Mouse (Mus musculus) forebrain, postnatal 0 days (tissue): Measurements from ENCODE around the gene Cln6. TPM values are rescaled to one million over a fixed set of nuclear protein-coding genes. Genes with fewer than 3 reads are reported as not detected.

ENCODE experiments used
- ATAC-seq: fragments of 200-750 bp; cut with Nextera tagmentation; 2 replicates; pipeline ENCODE4 v1.8.0; 2017; ENCODE audit warnings: mild to moderate bottlenecking, moderate library complexity
- DNase-seq: peaks from one replicate; pipeline ENCODE4 v3.0.0-alpha.2; 2015
- H3K27ac ChIP-seq: fragments of 300-500 bp; sonication (generic); 2 replicates; pipeline ENCODE4 v1.5.1; 2014; ENCODE audit warnings: low read depth, mild to moderate bottlenecking, antibody characterized with exemption, low read length, moderate library complexity, mixed read lengths
- H3K27me3 ChIP-seq: fragments of 300-500 bp; sonication (generic); 2 replicates; pipeline ENCODE4 v1.6.1; 2014; ENCODE audit warnings: mild to moderate bottlenecking, low read length, mixed read lengths; ENCODE audit not compliant: insufficient read depth
- H3K36me3 ChIP-seq: fragments of 300-500 bp; sonication (generic); 2 replicates; pipeline ENCODE4 v1.6.1; 2014; ENCODE audit warnings: mild to moderate bottlenecking, moderate library complexity; ENCODE audit not compliant: insufficient read depth
- H3K4me1 ChIP-seq: fragments of 300-500 bp; sonication (generic); 2 replicates; pipeline ENCODE4 v1.6.1; 2014; ENCODE audit warnings: antibody characterized with exemption; ENCODE audit not compliant: insufficient read depth
- H3K4me2 ChIP-seq: fragments of 300-500 bp; sonication (generic); 2 replicates; pipeline ENCODE4 v1.6.1; 2014; ENCODE audit warnings: low read depth, mild to moderate bottlenecking, moderate library complexity
- H3K4me3 ChIP-seq: fragments of 300-500 bp; sonication (generic); 2 replicates; pipeline ENCODE4 v1.5.1; 2014; ENCODE audit warnings: low read depth, low read length, mixed read lengths
- H3K9ac ChIP-seq: fragments of 300-500 bp; sonication (generic); 2 replicates; pipeline ENCODE4 v1.6.1; 2014; ENCODE audit warnings: mild to moderate bottlenecking
- H3K9me3 ChIP-seq: fragments of 300-500 bp; sonication (generic); 2 replicates; pipeline ENCODE4 v1.6.1; 2016; ENCODE audit warnings: low read length
- CTCF ChIP-seq: sonication (generic); IDR thresholded peaks from 2 replicates; pipeline ENCODE4 v1.5.1; 2016; ENCODE audit warnings: antibody characterized with exemption, control low read depth, low read depth
- WGBS: fragments of 180-500 bp; shearing (Covaris S2); extraction: QIAGEN DNeasy Blood & Tissue Kit; methylation state at CpG from one replicate; pipeline ENCODE4 v1.1.7; 2014; 5-methylcytosine and 5-hydroxymethylcytosine counted together
- polyA plus RNA-seq: library from polyadenylated mRNA; unstranded; fragments of >200 nt; fragmentation: Nextera tagmentation; extraction: Ambion mirVana; gene quantifications from 2 replicates; pipeline ENCODE4 v1.2.1, GENCODE M21; 2015
- total RNA-seq: library from RNA; depleted of rRNA; stranded (reverse); fragments of >200 nt; gene quantifications from 2 replicates; pipeline ENCODE4 v1.2.3, GENCODE M21; 2014

Gene Cln6
- total and polyA plus RNA-seq, 2 experiments from 2014 or later = 6.8 to 9.2 TPM

DNA sequence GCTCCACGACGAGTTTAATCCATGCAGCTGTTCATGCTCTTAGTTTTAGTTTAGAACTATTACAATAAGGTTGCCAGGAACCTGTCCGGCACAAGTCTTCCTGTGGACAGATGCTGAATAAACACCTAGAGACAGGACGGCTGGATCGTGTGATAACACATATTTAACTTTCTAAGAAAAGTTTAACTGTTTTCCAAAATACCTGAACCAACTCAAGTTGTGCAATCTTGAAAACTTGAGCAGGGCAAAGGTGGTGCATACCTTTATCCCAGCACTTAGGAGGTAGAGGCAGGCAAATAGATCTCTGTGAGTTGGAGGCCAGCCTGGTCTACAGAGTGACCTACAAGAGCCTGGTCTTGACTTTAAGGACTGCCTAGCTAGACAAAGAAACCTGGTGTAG, 3.7 kb upstream of the Cln6 start:
- DNase-seq (no peak), ATAC-seq (no peak)
- TF ChIP-seq CTCF = no peak

DNA sequence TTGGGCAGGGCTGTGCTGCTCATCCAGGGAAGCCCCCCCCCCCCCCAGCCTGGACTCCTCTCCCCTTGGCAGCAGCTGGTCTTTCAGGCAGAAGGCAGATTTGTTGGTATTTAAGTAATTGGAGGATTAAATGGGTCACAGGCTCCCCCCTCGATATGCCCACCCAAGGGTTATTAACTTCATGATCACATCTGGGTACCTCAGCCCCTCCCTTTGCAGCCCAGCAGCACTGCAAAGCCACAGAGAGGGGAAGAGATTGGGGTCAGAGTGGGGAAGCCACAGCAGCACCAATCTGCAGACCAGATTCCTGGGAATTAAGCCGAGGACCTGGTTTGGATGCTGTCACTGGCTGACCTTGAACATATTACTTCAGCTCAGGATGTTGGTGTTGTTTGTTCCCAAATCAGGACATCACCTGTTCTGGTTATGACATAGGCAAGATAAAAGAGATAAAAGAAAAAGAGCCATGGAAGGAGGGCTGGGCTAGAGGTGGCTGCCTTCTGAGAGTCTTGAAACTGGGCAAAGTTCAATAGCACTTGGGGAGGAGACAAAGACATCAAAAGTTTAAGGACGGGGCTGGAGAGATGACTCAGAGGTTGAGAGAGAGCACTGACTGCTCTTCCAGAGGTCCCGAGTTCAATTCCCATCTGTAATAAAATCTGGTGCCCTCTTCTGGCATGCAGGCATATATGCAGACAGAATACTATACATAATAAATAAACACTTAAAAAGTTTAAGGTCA, 2.7 kb upstream of the Cln6 start:
- H3K27ac ChIP-seq = no peak overlapping the region
- no peaks in the 10 kb centered on the region for H3K9me3 ChIP-seq
- 50% methylated on average over 4 of the region's 4 CpGs for WGBS
- ATAC-seq (no peak), DNase-seq (no peak)
- TF ChIP-seq CTCF = peak; percentile 21; the same call in 1 of the 2 replicates
- no peaks in the 10 kb centered on the region for H3K36me3 ChIP-seq
- no peak overlapping the region for H3K9ac ChIP-seq
- no peaks in the 10 kb centered on the region for H3K27me3 ChIP-seq
- H3K4me3 ChIP-seq = no peak overlapping the region
- peaks cover 5% of the 10 kb centered on the region; the same call in 1 of the 2 replicates for H3K4me1 ChIP-seq
- H3K4me2 ChIP-seq = no peak overlapping the region

More for the DNA sequence above, 3.7 kb upstream of the Cln6 start:
- H3K27ac ChIP-seq = no peak overlapping the region
- H3K4me1 ChIP-seq = peaks cover 5% of the 10 kb centered on the region; the same call in 1 of the 2 replicates
- no peaks in the 10 kb centered on the region for H3K27me3 ChIP-seq
- no peak overlapping the region for H3K4me3 ChIP-seq
- 86% methylated on average over 5 of the region's 5 CpGs for WGBS
- no peak overlapping the region for H3K9ac ChIP-seq
- no peaks in the 10 kb centered on the region for H3K9me3 ChIP-seq
- H3K36me3 ChIP-seq = no peaks in the 10 kb centered on the region
- H3K4me2 ChIP-seq = no peak overlapping the region

DNA sequence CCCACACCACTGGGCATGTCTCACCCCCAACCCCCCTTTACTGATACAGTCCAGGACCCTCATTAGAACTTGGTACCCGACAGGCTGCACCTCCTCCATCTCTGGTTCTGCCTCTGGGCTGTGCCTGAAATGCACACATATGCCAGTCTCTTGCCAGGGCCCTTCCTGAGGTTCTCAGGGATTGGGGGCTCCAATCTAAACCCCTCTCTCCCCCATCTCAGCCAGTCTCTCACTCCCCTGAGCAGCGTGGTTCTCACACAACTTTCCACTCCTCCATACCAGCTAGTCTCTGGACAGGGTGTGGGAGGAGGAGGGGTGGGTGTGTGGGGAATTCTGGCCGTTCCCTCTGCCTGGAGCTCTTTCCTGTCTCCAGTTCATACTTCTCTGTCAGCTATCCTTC, 974 bp upstream of the Cln6 start:
- Histone ChIP-seq H3K4me3 (no peak overlapping the region), H3K4me1 (peaks cover 5% of the 10 kb centered on the region; the same call in 1 of the 2 replicates), H3K9me3 (no peaks in the 10 kb centered on the region), H3K36me3 (no peaks in the 10 kb centered on the region), H3K27me3 (no peaks in the 10 kb centered on the region), H3K4me2 (no peak overlapping the region), H3K27ac (0 out of 2 replicates have a peak overlapping the region, but pooled peaks have one; percentile 1), H3K9ac (no peak overlapping the region)
- no peak for TF ChIP-seq CTCF
- ATAC-seq (no peak), DNase-seq (no peak)
- 63% methylated on average over 3 of the region's 3 CpGs for WGBS

DNA sequence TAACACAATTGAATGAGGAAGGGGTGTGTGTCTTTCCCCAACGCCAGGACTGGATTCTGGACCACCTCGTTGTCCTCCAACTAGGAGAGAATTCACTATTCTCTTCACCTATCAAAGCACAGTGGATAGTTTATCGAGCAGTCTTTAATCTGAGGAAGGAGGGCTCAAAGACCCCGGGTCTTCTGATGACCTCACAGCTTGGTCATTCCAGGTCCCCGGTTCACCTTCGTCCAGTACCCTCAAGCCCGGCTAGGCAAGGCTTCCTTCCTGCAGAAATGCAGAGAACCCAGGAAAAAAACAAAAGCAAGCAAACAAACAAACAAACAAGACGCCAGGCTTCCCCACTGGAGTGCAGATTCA, 459 bp upstream of the Cln6 start:
- Histone ChIP-seq H3K9me3 (no peaks in the 10 kb centered on the region), H3K4me3 (peak overlapping the region; percentile 73), H3K9ac (0 out of 2 replicates have a peak overlapping the region, but pooled peaks have one; percentile 80), H3K4me1 (peaks cover 5% of the 10 kb centered on the region; the same call in 1 of the 2 replicates), H3K27ac (0 out of 2 replicates have a peak overlapping the region, but pooled peaks have one; percentile 1), H3K36me3 (no peaks in the 10 kb centered on the region), H3K4me2 (peak overlapping the region; percentile 94), H3K27me3 (no peaks in the 10 kb centered on the region)
- WGBS = 14% methylated on average over 8 of the region's 8 CpGs
- TF ChIP-seq CTCF = no peak
- DNase-seq (no peak), ATAC-seq (no peak)

DNA sequence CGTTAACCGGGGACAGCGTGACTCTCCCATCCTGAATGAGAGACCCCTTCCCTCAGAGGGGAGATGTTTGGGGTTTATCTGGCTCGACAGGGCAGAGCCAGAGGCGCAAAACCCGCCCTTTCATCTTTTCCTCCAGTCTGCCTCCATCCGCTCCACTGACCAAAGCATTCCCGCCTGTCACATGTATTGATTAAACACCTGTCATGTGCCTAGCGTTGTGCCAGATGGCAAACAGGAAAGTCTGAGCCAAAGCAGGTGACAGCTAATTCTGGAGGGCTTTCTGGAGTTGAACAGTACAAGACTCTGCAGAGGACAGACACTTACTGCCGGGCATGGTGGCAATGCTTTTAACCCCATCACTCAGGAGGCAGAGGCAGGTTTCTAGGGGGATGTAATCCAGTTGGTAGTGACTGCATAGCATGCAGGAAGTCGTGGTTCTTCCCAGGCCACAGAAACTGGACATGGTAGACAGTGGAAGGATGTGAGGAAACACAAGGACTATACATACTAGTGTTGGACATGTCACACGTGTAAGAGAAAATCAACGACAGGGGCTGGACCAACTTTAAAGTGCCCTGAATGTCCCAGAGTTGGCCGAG, 686 bp downstream of the Cln6 start:
- ATAC-seq (no peak), DNase-seq (no peak)
- no peaks in the 10 kb centered on the region for H3K9me3 ChIP-seq
- H3K9ac ChIP-seq = peak overlapping the region; percentile 80
- H3K4me3 ChIP-seq = peak overlapping the region; percentile 73
- H3K27me3 ChIP-seq = no peaks in the 10 kb centered on the region
- no peaks in the 10 kb centered on the region for H3K36me3 ChIP-seq
- peak overlapping the region; percentile 94 for H3K4me2 ChIP-seq
- TF ChIP-seq CTCF = no peak
- 15% methylated on average over 14 of the region's 14 CpGs for WGBS
- H3K4me1 ChIP-seq = peaks cover 5% of the 10 kb centered on the region; the same call in 1 of the 2 replicates
- H3K27ac ChIP-seq = no peak overlapping the region

- no peak overlapping the region for H3K4me2 ChIP-seq
- H3K36me3 ChIP-seq = no peaks in the 10 kb centered on the region
- H3K9ac ChIP-seq = no peak overlapping the region
- 79% methylated on average over 10 of the region's 10 CpGs for WGBS
- no peaks in the 10 kb centered on the region for H3K27me3 ChIP-seq
- H3K4me3 ChIP-seq = no peak overlapping the region
- TF ChIP-seq CTCF = no peak
- no peaks in the 10 kb centered on the region for H3K9me3 ChIP-seq
- H3K4me1 ChIP-seq = peaks cover 5% of the 10 kb centered on the region; the same call in 1 of the 2 replicates
- ATAC-seq = no peak
- no peak overlapping the region for H3K27ac ChIP-seq
- DNase-seq = no peak
These were observed 4.9 kb downstream of the Cln6 start for GRCm38 (mm10) chr9:62843356-62844024.
